8 mouse cellular contexts compared by ENCODE assay signal in the genomic region with DNA sequence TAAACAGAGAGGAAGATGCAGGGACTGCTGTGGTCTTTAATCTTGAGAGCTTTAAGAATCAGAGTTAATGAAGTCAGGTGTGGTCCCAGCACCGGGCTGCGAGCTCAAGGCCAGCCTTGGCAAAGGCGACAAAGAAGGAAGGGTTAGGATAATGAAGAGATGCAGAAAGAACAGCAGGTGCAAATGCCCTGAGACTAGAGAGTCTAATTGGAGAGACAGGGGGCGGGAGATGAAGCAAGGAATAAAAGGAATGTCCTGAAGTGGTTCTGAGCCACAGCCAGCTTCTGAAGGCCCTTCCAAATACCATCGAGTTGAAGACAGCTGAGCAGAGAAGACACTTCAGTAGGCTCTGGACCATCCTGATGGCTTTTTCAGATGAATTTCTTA. TPM values are rescaled to one million over a fixed set of nuclear protein-coding genes. Genes with fewer than 3 reads are reported as not detected.
DNase-seq lines count a peak whose midpoint lies in the region; ATAC-seq and TF ChIP-seq lines count a peak whose summit lies in the region.

No protein-coding gene starts in this region.

- TF ChIP-seq EP300 in stomach, postnatal 0 days (optimal IDR thresholded peaks at IDR 0.05) = no peak

- 19% methylated on average over 5 of the region's 5 CpGs for WGBS in thymus, adult 2 months
- 16% methylated on average over 5 of the region's 5 CpGs for WGBS in liver, embryonic 12.5 days (ENCODE audit: insufficient replicate concordance)
- WGBS in stomach, postnatal 0 days = 4% methylated on average over 5 of the region's 5 CpGs

- peak overlapping the region; percentile 89 for H3K9ac ChIP-seq in liver, embryonic 12.5 days
- peak overlapping the region; percentile 72 for H3K9ac ChIP-seq in stomach, postnatal 0 days (ENCODE audit: low read length)

- peak overlapping the region; percentile 97 for H3K4me2 ChIP-seq in liver, embryonic 12.5 days
- peak overlapping the region; percentile 94 for H3K4me2 ChIP-seq in stomach, postnatal 0 days (replicated peaks; ENCODE audit: low read depth)

- no peak for TF ChIP-seq CTCF in thymus, adult 2 months (IDR thresholded peaks at IDR 0.05; ENCODE audit: borderline replicate concordance, control insufficient read depth, extremely low read depth, insufficient read depth, low read length, poor library complexity)
- TF ChIP-seq CTCF in stomach, postnatal 0 days (IDR thresholded peaks at IDR 0.05; ENCODE audit: low read depth) = no peak

- no peak for ATAC-seq in erythroblast, adult 5-6 weeks (replicated peaks; ENCODE audit: low FRiP score, poor library complexity, severe bottlenecking)
- no peak for ATAC-seq in liver, embryonic 12.5 days
- ATAC-seq in stomach, postnatal 0 days (ENCODE audit: low FRiP score, low TSS enrichment) = no peak

- H3K27ac ChIP-seq in thymus, adult 2 months (ENCODE audit: control insufficient read depth, insufficient read depth, low read length) = no peak overlapping the region
- peak overlapping the region; percentile 92 for H3K27ac ChIP-seq in liver, embryonic 12.5 days
- peak overlapping the region; percentile 85; the same call in 1 of the 2 replicates for H3K27ac ChIP-seq in stomach, postnatal 0 days (replicated peaks)

- H3K9me3 ChIP-seq in erythroblast, embryonic 14.5 days (ENCODE audit: control insufficient read depth, low read length) = no peaks in the 10 kb centered on the region
- no peaks in the 10 kb centered on the region for H3K9me3 ChIP-seq in liver, embryonic 12.5 days (replicated peaks)
- no peaks in the 10 kb centered on the region for H3K9me3 ChIP-seq in stomach, postnatal 0 days (ENCODE audit: control insufficient read depth, low read length)

- H3K4me1 ChIP-seq in erythroblast, embryonic 14.5 days (ENCODE audit: control insufficient read depth) = peaks cover 75% of the 10 kb centered on the region
- H3K4me1 ChIP-seq in thymus, adult 2 months (replicated peaks; ENCODE audit: control insufficient read depth, insufficient read depth, low read length) = peaks cover 30% of the 10 kb centered on the region
- peaks cover 71% of the 10 kb centered on the region for H3K4me1 ChIP-seq in liver, embryonic 12.5 days
- H3K4me1 ChIP-seq in stomach, postnatal 0 days (replicated peaks; ENCODE audit: control insufficient read depth, insufficient read depth) = 0 out of 2 replicates have a peak, but pooled peaks cover 3% of the 10 kb centered on the region

- H3K4me3 ChIP-seq in erythroblast, embryonic 14.5 days (replicated peaks) = peak overlapping the region; percentile 88
- peak overlapping the region; percentile 83 for H3K4me3 ChIP-seq in thymus, adult 2 months (ENCODE audit: control insufficient read depth, insufficient read depth, low read length)
- peak overlapping the region; percentile 80 for H3K4me3 ChIP-seq in liver, embryonic 12.5 days
- peak overlapping the region; percentile 62 for H3K4me3 ChIP-seq in stomach, postnatal 0 days (ENCODE audit: low read depth, low read length)

- no peaks in the 10 kb centered on the region for H3K27me3 ChIP-seq in erythroblast, embryonic 14.5 days (ENCODE audit: control insufficient read depth)
- no peaks in the 10 kb centered on the region for H3K27me3 ChIP-seq in thymus, adult 2 months (ENCODE audit: control insufficient read depth, insufficient read depth, low read length)
- no peaks in the 10 kb centered on the region for H3K27me3 ChIP-seq in liver, embryonic 12.5 days (replicated peaks)
- H3K27me3 ChIP-seq in stomach, postnatal 0 days (ENCODE audit: control insufficient read depth, insufficient read depth, low read length) = no peaks in the 10 kb centered on the region

- DNase-seq in thymus, adult 2 months = no peak
- no peak for DNase-seq in thymus, postnatal 36 days
- DNase-seq in stomach, postnatal 0 days (ENCODE audit: low spot score) = no peak
- no peak for DNase-seq in natural killer cell, adult 2 months (ENCODE audit: low spot score in 2 of 2)
- no peak for DNase-seq in cerebellum, adult 9-11 months

- TF ChIP-seq POLR2A in thymus, adult 2 months (IDR thresholded peaks at IDR 0.05; ENCODE audit: control insufficient read depth, extremely low read depth, insufficient read depth, low read length, poor library complexity) = no peak

- H3K36me3 ChIP-seq in erythroblast, embryonic 14.5 days (ENCODE audit: control insufficient read depth) = peaks cover 87% of the 10 kb centered on the region
- H3K36me3 ChIP-seq in thymus, adult 2 months (ENCODE audit: control insufficient read depth, insufficient read depth, low read length) = no peaks in the 10 kb centered on the region; the same call in 1 of the 2 replicates
- peaks cover 66% of the 10 kb centered on the region for H3K36me3 ChIP-seq in liver, embryonic 12.5 days
- H3K36me3 ChIP-seq in stomach, postnatal 0 days (ENCODE audit: control insufficient read depth, insufficient read depth, low read length) = peaks cover 15% of the 10 kb centered on the region

RNA-seq across cellular contexts. Expression of a gene that starts 0.7 kb away (rescaled TPM):
- 4.7 and 5.1 TPM in 2 replicates for polyA plus RNA-seq in erythroblast, embryonic 14.5 days (2012)
- 3.1 and 6.0 TPM in 2 replicates for total RNA-seq in erythroblast, adult 5-6 weeks (2015; ENCODE audit: low replicate concordance)
- total RNA-seq in erythroblast, adult 5-6 weeks (2017; ENCODE audit: low replicate concordance) = 1.5 and 3.6 TPM in 2 replicates
- 13.4 and 14.4 TPM in 2 replicates for polyA plus RNA-seq in thymus, adult 2 months (2012; rRNA removed)
- 25.4 and 26.4 TPM in 2 replicates for polyA plus RNA-seq in liver, embryonic 12.5 days (2016; fragmentation: Nextera tagmentation; extraction: Ambion mirVana)
- polyA plus RNA-seq in stomach, postnatal 0 days (2015; fragmentation: Nextera tagmentation; extraction: Ambion mirVana) = 7.3 and 7.9 TPM in 2 replicates

RNA-seq across cellular contexts. Expression of a gene that starts 4.9 kb away (rescaled TPM):
- 4.8 and 5.4 TPM in 2 replicates for polyA plus RNA-seq in erythroblast, embryonic 14.5 days (2012)
- total RNA-seq in erythroblast, adult 5-6 weeks (2015; ENCODE audit: low replicate concordance) = 14.2 and 31.5 TPM in 2 replicates
- 22.5 and 24.7 TPM in 2 replicates for total RNA-seq in erythroblast, adult 5-6 weeks (2017; ENCODE audit: low replicate concordance)
- 124 and 136 TPM in 2 replicates for polyA plus RNA-seq in thymus, adult 2 months (2012; rRNA removed)
- 31.7 and 32.0 TPM in 2 replicates for polyA plus RNA-seq in liver, embryonic 12.5 days (2016; fragmentation: Nextera tagmentation; extraction: Ambion mirVana)
- polyA plus RNA-seq in stomach, postnatal 0 days (2015; fragmentation: Nextera tagmentation; extraction: Ambion mirVana) = 30.9 and 31.5 TPM in 2 replicates

RNA-seq across cellular contexts. Expression of a gene that starts 47.4 kb away (rescaled TPM):
- polyA plus RNA-seq in erythroblast, embryonic 14.5 days (2012) = 0.14 and 0.29 TPM in 2 replicates
- total RNA-seq in erythroblast, adult 5-6 weeks (2015; ENCODE audit: low replicate concordance) = 3.7 and 7.7 TPM in 2 replicates
- total RNA-seq in erythroblast, adult 5-6 weeks (2017; ENCODE audit: low replicate concordance) = 3.9 and 7.0 TPM in 2 replicates
- 41.7 and 45.7 TPM in 2 replicates for polyA plus RNA-seq in thymus, adult 2 months (2012; rRNA removed)
- polyA plus RNA-seq in liver, embryonic 12.5 days (2016; fragmentation: Nextera tagmentation; extraction: Ambion mirVana) = 23.2 and 25.5 TPM in 2 replicates
- 12.8 and 15.0 TPM in 2 replicates for polyA plus RNA-seq in stomach, postnatal 0 days (2015; fragmentation: Nextera tagmentation; extraction: Ambion mirVana)

RNA-seq across cellular contexts. Expression of a gene that starts 50.2 kb away (rescaled TPM):
- 16.6 and 19.3 TPM in 2 replicates for polyA plus RNA-seq in erythroblast, embryonic 14.5 days (2012)
- total RNA-seq in erythroblast, adult 5-6 weeks (2015; ENCODE audit: low replicate concordance) = 19.9 and 24.2 TPM in 2 replicates
- 9.8 and 11.5 TPM in 2 replicates for total RNA-seq in erythroblast, adult 5-6 weeks (2017; ENCODE audit: low replicate concordance)
- polyA plus RNA-seq in thymus, adult 2 months (2012; rRNA removed) = 151 and 160 TPM in 2 replicates
- 13.6 and 13.8 TPM in 2 replicates for polyA plus RNA-seq in liver, embryonic 12.5 days (2016; fragmentation: Nextera tagmentation; extraction: Ambion mirVana)
- 5.3 and 6.9 TPM in 2 replicates for polyA plus RNA-seq in stomach, postnatal 0 days (2015; fragmentation: Nextera tagmentation; extraction: Ambion mirVana)

Comparison
In these comparisons a context has a peak if more than half of its experiments do, and no peak if none do; other contexts are left out.
1. RNA of a gene that starts 47.4 kb away (polyA plus RNA-seq): 41.7 to 45.7 TPM in thymus, adult 2 months, 23.2 to 25.5 TPM in liver, embryonic 12.5 days and 12.8 to 15.0 TPM in stomach, postnatal 0 days; 0.14 to 0.29 TPM in erythroblast, embryonic 14.5 days; every median in the first group is over 10 times any median in the second.
2. Peak in every context shown above with its lines, with median percentiles within 50 percentile points of each other: H3K4me3 ChIP-seq.